Mouse (Mus musculus): ENCODE measurements around the gene Tceal6. TPM values are rescaled to one million over a fixed set of nuclear protein-coding genes. Genes with fewer than 3 reads are reported as not detected.

The Tceal6 gene
- not detected in 2 replicates for polyA plus RNA-seq (2012)

DNA sequence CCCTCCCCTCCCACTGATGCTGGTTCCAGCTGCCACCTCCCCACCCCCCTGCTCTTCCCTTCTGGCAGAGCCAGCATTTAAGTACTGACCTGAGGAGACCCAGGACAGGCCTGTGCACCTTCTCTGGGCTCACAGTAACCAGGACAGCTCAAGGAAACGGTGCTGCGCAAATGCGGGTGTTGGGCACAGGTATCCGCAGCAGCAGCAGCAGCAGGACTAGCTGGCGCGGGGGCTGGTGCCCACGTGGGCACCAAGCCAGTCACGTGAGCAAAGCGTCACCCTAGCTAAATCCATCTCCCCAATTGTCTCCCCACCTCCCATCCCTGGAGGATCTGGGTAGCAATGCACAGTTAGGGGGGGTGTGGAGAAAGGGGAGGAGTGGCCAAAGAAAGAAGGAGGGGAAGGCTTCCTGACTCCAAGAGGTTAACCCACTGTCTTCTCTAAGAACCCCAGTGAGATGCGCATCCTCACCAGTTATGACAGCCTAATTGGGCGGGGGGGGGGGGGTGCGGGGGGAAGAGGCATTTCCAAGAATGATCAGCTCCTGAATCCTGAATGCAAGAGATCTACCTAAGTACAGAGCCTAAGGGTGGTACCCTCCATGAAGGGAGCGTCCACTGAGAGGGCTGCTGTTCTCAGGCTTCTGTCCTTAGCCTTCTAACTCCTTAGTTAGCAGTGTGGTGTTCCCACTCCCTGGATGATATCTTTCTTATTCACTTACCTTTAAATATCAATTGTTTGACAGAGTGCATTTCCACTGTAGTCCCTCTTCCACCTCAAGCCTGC, at the start of gene Tceal6:
TSS of gene Tceal6 (minus strand) at position 252 of the 786 bp plus-strand sequence.

DNA sequence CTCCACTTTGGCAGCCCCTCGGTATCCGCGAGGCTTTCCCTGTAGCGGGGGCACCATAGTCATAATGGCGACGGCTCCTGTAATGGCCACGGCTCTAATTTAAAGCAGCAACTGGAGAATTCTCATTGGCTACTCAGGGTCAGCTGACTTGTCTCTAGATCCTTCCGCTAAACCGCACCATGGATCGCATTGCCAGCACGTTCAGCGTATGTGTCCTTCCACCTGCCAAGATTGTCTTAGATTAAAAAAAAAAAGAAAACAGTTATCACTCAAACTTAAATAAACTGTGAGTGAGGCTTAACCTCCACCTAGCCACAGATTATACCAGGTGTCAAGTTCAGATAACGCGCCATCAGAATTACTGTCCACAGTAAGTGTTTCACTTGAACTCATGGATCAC, 33.0 kb downstream of the Tceal6 start, which contains the start of gene Gm15023:
TSS of gene Gm15023 (minus strand) at position 101 of the 400 bp plus-strand sequence.

Other genes with a start within 250 kb of the Tceal6 start
- 0.04 TPM in 1 of 2 replicates, not detected in the other for gene Nxf2, start 245.9 kb downstream of the Tceal6 start, polyA plus RNA-seq (2012)
- 0.95 and 1.2 TPM in 2 replicates for gene Zmat1, start 201.5 kb downstream of the Tceal6 start, polyA plus RNA-seq (2012)
- not detected in 2 replicates for gene Gm15023, start 33.1 kb downstream of the Tceal6 start, polyA plus RNA-seq (2012)
- gene Pramel3, start 91.6 kb upstream of the Tceal6 start, polyA plus RNA-seq (2012) = not detected in 2 replicates
- not detected in 2 replicates for gene Gm5128, start 162.6 kb upstream of the Tceal6 start, polyA plus RNA-seq (2012)
- gene Gm7903, start 223.1 kb upstream of the Tceal6 start, polyA plus RNA-seq (2012) = not detected in 2 replicates